Mouse (Mus musculus): ENCODE data around the gene Plcb4.

GRCm38 (mm10) chr2:135646226-135646625 lies 12.6 kb upstream of the Plcb4 start:
- TF ChIP-seq CTCF (IDR thresholded peaks at IDR 0.05; ENCODE audit: low read depth): no peak
- no peak for TF ChIP-seq EP300 (optimal IDR thresholded peaks at IDR 0.05)
